Mouse (Mus musculus): ENCODE measurements around the gene Vmn1r86.
"Not testable (repeated sequence)": the region's sequence is repeated elsewhere in the genome, so short reads cannot be mapped to it uniquely, and the experiment has no call there.

Gene Vmn1r86

DNA sequence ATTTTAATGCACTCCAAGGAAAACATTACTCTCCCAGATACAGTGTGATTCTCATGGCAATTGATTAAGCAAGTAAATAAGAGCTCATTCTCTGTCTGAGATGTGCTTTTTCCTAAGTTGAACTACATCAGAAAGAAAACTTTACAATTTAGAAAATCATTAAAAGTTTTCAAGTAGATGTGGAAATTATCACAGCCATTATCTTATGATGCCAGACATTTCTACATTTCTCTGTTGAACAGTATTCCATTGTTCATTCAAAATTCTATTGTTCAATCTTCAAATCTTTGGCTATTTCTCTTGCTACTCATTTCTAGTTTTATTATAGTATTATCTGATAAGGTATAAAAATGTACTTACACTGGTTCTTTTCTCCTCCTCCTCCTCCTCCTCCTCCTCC lies at the start of gene Vmn1r86:
Gene Vmn1r86, minus strand, starts transcription at position 101 of the 400 bp plus-strand sequence.
- in situ Hi-C loops (cut with MboI): no loop called here

GRCm38 (mm10) chr7:13159268-13159667 lies 39.6 kb upstream of the Vmn1r86 start, which contains the start of gene Vmn1r88:
Vmn1r88 (plus strand) TSS chr7:13159568.
- in situ Hi-C loops (cut with MboI): no loop called here

- in situ Hi-C loops (cut with MboI): no loop called here
These were observed 20.3 kb upstream of the Vmn1r86 start, which contains the start of gene Vmn1r87 for GRCm38 (mm10) chr7:13140057-13140456. Vmn1r87 (minus strand) TSS chr7:13140157.

DNA sequence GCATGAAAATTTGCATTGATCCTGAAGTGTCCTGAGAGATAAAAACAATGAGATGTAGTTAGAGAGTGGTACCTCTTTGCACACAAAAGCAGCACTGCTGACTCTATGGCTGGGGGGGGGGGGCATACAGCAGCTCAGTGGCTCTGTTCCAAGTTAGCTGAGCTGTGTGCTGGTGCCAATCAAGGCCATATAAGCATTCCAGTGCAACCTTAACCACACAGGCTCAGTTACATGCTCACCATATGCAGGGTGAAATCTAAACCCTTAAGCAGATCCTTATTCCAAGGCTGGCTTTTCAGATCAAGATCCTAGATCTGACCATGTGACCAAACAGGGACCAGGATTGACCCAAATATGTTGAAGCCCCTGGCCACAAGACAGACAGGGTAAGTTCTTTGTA lies 17.6 kb upstream of the Vmn1r86 start:
- in situ Hi-C loops (cut with MboI): no loop called here

- in situ Hi-C loops (cut with MboI): no loop called here
These were observed 12.1 kb upstream of the Vmn1r86 start for GRCm38 (mm10) chr7:13131856-13132255.

- in situ Hi-C loops (cut with MboI): not testable (repeated sequence)
These were observed 3.9 kb upstream of the Vmn1r86 start for GRCm38 (mm10) chr7:13123554-13124153.

DNA sequence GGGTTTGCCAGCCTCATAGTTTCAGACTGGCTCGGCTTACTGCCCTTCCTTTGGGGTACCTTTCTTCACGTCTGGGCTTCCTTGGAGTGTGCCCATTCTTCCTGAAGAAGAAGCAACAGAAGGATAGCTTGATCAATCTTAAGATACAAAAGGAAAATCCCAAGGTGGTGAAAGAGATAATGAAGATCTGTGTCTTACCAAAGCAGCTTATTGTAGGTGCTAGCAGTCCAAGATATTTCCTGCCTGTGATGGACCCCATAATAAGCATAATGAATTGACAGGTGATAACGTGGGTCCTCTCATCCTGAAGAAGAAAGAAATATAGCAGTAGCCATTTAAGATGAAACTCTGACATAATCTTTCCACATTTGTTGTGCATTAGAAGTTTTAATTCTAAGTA lies 24.6 kb downstream of the Vmn1r86 start, which contains the start of gene Vmn1r85:
Gene Vmn1r85, minus strand, starts transcription at position 101 of the 400 bp plus-strand sequence.
- in situ Hi-C loops (cut with MboI): no loop called here

GRCm38 (mm10) chr7:13072293-13072692 lies 47.4 kb downstream of the Vmn1r86 start:
- in situ Hi-C loops (cut with MboI): no loop called here

GRCm38 (mm10) chr7:13063399-13063798 lies 56.3 kb downstream of the Vmn1r86 start:
- in situ Hi-C loops (cut with MboI): not testable (repeated sequence)

DNA sequence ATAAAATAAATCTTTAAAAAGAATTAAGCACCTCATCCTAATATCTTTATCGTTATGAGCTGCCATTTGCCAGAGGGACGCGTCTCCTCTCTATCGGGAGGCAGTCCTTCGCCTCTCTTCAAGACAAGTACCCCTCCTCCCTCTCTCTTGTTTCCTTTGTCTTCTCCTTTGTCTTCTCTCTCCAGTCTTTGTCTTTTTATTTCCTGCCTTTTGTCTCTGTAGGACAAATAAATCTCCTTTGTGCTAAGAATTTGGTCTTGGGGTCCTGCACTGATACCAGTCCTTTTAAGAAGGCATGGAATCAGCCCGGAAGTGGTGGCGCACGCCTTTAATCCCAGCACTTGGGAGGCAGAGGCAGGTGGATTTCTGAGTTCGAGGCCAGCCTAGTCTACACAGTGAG lies 60.2 kb downstream of the Vmn1r86 start:
- in situ Hi-C loops (cut with MboI): no loop called here

DNA sequence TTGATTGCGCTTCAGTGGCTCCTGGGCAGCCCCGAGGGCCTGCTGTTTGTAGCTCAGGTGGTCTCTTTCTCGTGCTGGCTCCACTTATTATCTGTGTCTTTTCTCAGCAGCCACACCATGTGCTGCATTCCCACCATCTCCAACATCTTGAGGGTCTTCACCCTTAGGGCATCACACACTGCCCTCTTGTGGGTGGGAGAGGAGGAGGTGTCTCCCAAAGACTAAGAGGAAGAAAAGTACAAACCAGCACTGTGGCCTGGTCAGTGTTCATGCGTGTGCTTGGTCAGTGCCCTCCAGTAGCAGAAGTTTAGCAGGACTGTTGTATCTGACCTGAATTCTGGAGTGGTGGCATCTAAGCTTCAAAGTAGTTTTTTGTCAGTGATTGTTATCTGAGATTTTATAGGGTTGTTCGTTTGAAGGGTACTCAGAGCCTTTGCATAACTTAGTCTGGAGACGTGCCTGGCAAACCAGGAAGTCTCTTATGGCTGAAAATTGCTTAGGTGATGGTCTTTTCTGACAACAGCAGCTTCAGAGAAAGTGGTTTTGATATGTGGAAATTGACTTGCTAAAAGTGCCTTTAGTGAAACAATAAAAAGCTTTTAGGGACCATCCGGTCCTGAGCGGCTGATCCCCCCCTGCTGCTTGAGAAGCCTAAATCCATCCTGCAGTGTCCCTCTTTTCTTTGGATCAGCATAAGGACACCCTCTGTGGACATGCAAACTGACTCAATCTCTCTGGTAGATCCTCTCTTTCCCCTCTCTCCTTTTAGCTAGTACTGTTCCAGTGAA lies 62.6 kb downstream of the Vmn1r86 start:
- in situ Hi-C loops (cut with MboI): no loop called here

DNA sequence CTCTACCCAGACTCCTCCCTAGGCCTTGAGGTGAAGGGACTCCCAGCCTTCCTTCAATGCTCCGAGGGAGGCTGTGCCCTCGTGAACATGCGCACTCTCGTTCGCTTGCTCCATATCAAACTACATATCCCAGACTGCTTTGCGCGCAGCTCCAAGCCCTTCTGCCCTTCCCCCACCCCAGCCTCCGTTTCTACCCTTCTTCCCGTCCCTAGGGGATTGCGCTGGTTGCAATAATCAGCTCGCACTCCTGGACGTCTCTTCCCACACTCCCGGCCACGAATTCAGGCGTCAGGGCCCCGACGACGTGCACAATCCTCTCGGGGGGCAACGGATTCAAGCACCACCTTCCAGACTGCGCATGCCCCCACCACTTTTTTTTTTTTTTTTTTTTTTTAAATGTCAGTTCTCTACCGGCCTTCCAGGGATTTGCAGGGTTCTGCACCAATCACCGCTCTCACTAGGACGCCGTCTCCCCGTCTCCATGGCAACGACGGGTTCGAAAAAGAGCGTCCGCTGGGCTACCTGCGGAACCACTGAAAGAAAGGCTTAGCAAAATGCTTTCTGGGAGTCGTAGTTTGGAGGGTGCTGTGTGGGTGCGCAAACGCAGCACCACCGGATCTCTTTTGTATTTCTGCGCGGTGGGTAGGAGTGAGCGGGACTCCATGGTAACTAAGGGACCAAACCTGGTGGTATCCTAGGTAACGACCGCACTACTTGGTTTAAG lies 65.3 kb downstream of the Vmn1r86 start, which contains the start of gene Mzf1:
Gene Mzf1, minus strand, starts transcription at position 478 of the 724 bp plus-strand sequence.
- in situ Hi-C loops (cut with MboI): no loop called here

DNA sequence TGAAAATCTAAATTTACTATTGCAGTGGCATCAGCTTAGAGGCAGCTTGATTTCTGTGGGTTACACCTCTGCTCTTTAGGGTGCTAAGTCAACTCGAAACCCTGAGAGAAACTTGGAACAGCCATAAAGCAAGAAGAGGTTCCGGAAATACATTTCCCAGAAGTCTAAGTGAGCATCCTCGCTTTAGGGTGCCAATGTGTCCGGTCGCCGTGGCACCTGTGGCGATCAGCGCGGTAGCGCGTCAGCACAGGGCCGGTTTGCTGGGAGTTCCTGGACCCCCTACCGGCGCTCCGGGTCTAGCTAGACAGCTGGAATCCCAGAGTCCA lies 65.8 kb downstream of the Vmn1r86 start:
- in situ Hi-C loops (cut with MboI): no loop called here

GRCm38 (mm10) chr7:13053501-13053900 lies 66.2 kb downstream of the Vmn1r86 start:
- in situ Hi-C loops (cut with MboI): no loop called here

DNA sequence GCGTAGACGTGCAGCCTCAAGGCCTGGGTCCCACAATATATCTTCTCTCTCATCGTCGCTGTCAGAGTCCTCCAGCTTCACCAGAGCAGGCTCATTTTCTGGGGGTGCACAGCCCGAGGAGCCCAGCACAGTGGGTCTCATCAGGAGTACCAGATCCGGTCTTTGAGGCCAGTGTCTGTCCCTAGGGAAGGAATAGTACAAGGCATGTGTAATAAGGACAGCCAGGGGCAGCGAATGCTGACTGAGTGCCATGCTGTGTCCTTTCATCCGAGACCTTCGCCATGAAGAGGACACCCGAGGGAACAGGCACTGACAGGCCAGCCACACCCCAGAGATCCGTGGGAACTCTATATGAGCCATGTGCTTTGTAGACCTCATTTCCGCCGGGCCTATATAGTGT lies 66.7 kb downstream of the Vmn1r86 start:
- in situ Hi-C loops (cut with MboI): no loop called here

All from mature B cell (primary cell).